Mouse (Mus musculus) ES-E14 (cell line): ENCODE measurements around the gene Ptpn1. TPM values are rescaled to one million over a fixed set of nuclear protein-coding genes. Genes with fewer than 3 reads are reported as not detected.

Experiments used
- DNase-seq: peaks from one replicate; pipeline ENCODE4 v3.0.0-alpha.2; 2013; ENCODE audit warnings: low read depth, low spot score
- H3K27ac ChIP-seq: 2 replicates; pipeline ENCODE4 v1.5.1; 2012; ENCODE audit warnings: low read depth, mild to moderate bottlenecking, low read length, moderate library complexity, mixed read lengths; ENCODE audit not compliant: poor library complexity, insufficient read depth, severe bottlenecking
- H3K36me3 ChIP-seq: 2 replicates; pipeline ENCODE4 v1.6.1; 2012; ENCODE audit warnings: mild to moderate bottlenecking, low read length, moderate library complexity, mixed read lengths; ENCODE audit not compliant: control insufficient read depth, poor library complexity, insufficient read depth, severe bottlenecking
- H3K4me1 ChIP-seq, 2 experiments: fragments of 150-350 bp in 1 of 2; sonication (generic) in 1 of 2; 2 replicates each; pipeline ENCODE4 v1.6.1; 2012; ENCODE audit warnings: low read length in 2 of 2, mild to moderate bottlenecking in 1 of 2, mixed read lengths in 1 of 2; ENCODE audit not compliant: control insufficient read depth in 2 of 2, insufficient read depth in 2 of 2, poor library complexity in 1 of 2
- H3K4me3 ChIP-seq, 2 experiments: fragments of 150-350 bp in 1 of 2; sonication (generic) in 1 of 2; 2 replicates each; pipeline ENCODE4 v1.5.1; 2012; ENCODE audit warnings: low read length in 2 of 2, low read depth in 1 of 2, mild to moderate bottlenecking in 1 of 2, mixed read lengths in 1 of 2; ENCODE audit not compliant: insufficient read depth in 1 of 2, poor library complexity in 1 of 2, severe bottlenecking in 1 of 2
- H3K9ac ChIP-seq: 2 replicates; pipeline ENCODE4 v1.6.1; 2012; ENCODE audit warnings: low read depth, mild to moderate bottlenecking, low read length, mixed read lengths; ENCODE audit not compliant: poor library complexity, insufficient read depth, severe bottlenecking
- H3K9me3 ChIP-seq: fragments of 150-350 bp; sonication (generic); 2 replicates; pipeline ENCODE4 v1.6.1; 2012; ENCODE audit warnings: low read depth, mild to moderate bottlenecking, low read length; ENCODE audit not compliant: control insufficient read depth, insufficient read depth
- CHD2 ChIP-seq: IDR thresholded peaks from 2 replicates; pipeline ENCODE4 v1.6.1; 2014; ENCODE audit warnings: mild to moderate bottlenecking, low read depth, low read length, inconsistent platforms
- HCFC1 ChIP-seq: IDR thresholded peaks from 2 replicates; pipeline ENCODE4 v1.6.1; 2012; ENCODE audit warnings: low read length, inconsistent platforms, borderline replicate concordance; ENCODE audit not compliant: insufficient read depth
- MAFK ChIP-seq: IDR thresholded peaks from 2 replicates; pipeline ENCODE4 v1.6.1; 2014; ENCODE audit warnings: mild to moderate bottlenecking, low read depth, low read length, inconsistent platforms; ENCODE audit not compliant: insufficient read depth
- ZC3H11A ChIP-seq: IDR thresholded peaks from 2 replicates; pipeline ENCODE4 v1.6.1; 2012; ENCODE audit warnings: low read depth, mild to moderate bottlenecking, inconsistent platforms, low read length, borderline replicate concordance
- ZNF384 ChIP-seq: IDR thresholded peaks from 2 replicates; pipeline ENCODE4 v1.6.1; 2012; ENCODE audit warnings: low read depth, low read length, inconsistent platforms
- in situ Hi-C, 2 experiments: fragments of 600-800 bp; cut with MboI; formaldehyde crosslinking; loops; one replicate each; pipeline ENCODE4 v1.15.1; 2025; ENCODE audit warnings: low sequenced_read_pairs in 2 of 2, inconsistent platforms in 1 of 2; ENCODE audit not compliant: unreplicated experiment in 2 of 2
- total RNA-seq: library from RNA; depleted of rRNA; stranded (reverse); fragments of 300-350 nt; gene quantifications from 2 replicates; pipeline ENCODE4 v1.2.3, GENCODE M21; 2012

Ptpn1 gene
- total RNA-seq, 1 experiment: 39.9 TPM

DNA sequence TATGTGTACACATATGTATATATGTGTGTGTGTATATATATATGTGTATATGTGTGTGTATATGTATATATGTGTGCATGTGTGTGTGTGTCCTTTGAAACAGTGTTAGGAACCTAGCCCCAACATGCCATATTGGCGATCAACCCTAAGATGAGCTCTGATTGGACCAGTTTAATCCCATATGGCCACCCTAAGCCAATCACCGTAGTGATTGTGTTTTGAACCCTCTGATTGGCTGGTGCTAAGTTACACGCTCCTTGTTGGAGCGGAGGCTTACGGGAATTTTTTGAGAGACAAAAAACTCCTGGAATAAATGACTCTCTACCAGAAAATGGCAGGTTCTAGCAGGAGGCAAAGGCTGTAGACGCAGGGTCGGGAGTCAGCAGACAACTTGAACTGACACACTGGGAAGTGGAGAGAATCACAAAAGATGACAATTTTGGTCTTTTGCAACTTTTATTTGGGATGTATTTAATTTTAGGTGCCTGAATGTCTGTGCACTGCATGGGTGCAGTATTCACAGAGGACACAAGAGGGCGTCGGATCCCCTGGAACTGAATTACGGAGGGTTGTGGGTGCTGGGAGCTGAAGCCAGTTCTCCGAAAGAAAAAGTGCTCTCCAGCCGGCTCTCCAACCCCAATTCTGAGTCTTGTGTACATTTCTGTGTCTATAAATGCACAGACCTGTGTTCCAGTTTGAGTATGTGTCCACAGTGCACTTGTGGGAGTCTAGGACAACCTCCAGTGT is 27.1 kb upstream of the Ptpn1 start:
- in situ Hi-C loops: no loop called here
- no peaks in the 10 kb centered on the region for H3K36me3 ChIP-seq
- H3K4me3 ChIP-seq: no peak overlapping the region
- DNase-seq: peak; percentile 46
- no peak overlapping the region; the same call in 1 of the 2 replicates for H3K27ac ChIP-seq
- peaks cover 0 to 4% of the 10 kb centered on the region in 2 experiments; a peak in 1 of 4 replicates for H3K4me1 ChIP-seq
- no peak overlapping the region for H3K9ac ChIP-seq
- TF ChIP-seq ZC3H11A (peak; percentile 26; the same call in 1 of the 2 replicates), CHD2 (no peak)
- H3K9me3 ChIP-seq: no peaks in the 10 kb centered on the region

DNA sequence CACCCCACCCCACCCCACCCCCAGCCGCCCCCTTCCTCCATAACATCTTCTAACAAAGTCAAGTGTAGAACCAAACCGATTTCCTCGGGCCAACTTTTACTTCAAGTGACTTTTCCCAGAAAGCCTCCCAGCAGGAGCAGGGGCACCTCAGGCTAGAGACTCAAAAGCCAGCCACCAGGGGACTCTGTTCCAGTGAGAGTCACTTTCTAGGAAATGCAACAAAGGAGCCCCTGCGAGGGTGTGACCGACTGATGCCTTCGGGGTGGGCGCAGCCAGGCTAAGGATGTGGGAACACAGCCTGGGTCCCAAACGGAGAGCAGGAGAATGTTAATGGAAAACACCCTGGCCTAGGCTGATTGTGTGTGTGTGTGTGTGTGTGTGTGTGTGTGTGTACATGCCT is 26.3 kb upstream of the Ptpn1 start:
- H3K4me3 ChIP-seq: no peak overlapping the region
- no peak overlapping the region for H3K9ac ChIP-seq
- H3K9me3 ChIP-seq: no peaks in the 10 kb centered on the region
- H3K36me3 ChIP-seq: no peaks in the 10 kb centered on the region
- TF ChIP-seq MAFK: no peak
- no peak for TF ChIP-seq CHD2
- TF ChIP-seq ZC3H11A: no peak
- TF ChIP-seq HCFC1: no peak
- TF ChIP-seq ZNF384: no peak
- no peak overlapping the region; the same call in 1 of the 2 replicates for H3K27ac ChIP-seq
- in situ Hi-C loops: no loop called here
- H3K4me1 ChIP-seq: 0 out of 4 replicates have a peak, but pooled peaks cover 0 to 2% of the 10 kb centered on the region in 2 experiments
- peak; percentile 60 for DNase-seq

DNA sequence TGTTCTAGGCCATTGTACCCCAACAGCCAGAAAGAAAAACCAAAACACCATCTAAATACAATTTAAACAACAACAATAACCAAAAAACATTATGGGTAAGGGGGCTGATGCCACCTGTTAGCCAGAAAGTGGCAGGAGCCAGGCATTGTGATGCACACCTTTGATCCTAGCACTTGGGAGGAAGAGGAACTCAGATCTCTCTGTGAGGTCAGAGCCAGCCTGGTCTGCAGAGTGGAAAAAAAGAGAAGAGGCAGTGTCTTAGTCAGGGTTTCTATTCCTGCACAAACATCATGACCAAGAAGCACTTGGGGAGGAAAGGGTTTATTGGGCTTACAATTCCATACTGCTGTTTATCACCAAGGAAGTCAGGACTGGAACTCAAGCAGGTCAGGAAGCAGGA is 25.1 kb upstream of the Ptpn1 start:
- H3K9ac ChIP-seq: no peak overlapping the region
- in situ Hi-C loops: no loop called here
- no peak overlapping the region for H3K4me3 ChIP-seq
- H3K9me3 ChIP-seq: no peaks in the 10 kb centered on the region
- TF ChIP-seq ZC3H11A: no peak
- no peak for TF ChIP-seq HCFC1
- H3K27ac ChIP-seq: no peak overlapping the region
- no peak for DNase-seq
- 0 out of 4 replicates have a peak, but pooled peaks cover 0 to 2% of the 10 kb centered on the region in 2 experiments for H3K4me1 ChIP-seq
- H3K36me3 ChIP-seq: no peaks in the 10 kb centered on the region

DNA sequence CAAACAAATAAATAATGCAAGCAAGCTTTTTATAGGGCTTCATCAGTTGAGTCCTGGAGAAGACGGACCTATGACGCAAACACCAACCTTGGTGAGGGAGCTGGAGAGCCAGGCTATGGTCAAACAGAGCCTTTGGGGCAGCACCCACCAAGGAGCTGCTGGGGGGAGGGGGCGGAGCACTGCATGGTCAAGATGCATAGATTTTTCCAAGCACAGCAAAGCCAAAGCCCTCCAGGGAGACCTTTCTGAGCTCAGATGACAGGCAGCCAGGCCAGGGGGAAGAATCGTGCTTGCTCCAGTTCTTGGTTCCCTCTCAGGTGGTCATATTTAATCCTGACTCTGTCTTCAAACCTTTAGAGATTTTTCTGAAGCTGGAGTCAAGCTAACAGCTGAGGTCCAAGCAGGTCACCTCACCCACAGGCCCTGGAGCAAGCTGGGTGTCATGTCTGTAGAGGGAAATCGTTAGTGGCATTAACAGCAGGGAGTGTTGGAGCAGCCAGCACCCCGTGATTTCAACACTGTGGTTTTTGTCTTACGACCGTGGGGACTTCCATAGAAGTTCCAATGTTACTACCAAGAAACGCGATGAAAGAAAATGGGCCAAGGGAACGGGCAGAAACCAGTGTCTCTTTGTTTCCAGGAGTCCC is 22.2 kb upstream of the Ptpn1 start:
- H3K4me3 ChIP-seq: no peak overlapping the region
- H3K36me3 ChIP-seq: no peaks in the 10 kb centered on the region
- no peaks in the 10 kb centered on the region for H3K9me3 ChIP-seq
- in situ Hi-C loops: no loop called here
- 0 out of 4 replicates have a peak, but pooled peaks cover 0 to 2% of the 10 kb centered on the region in 2 experiments for H3K4me1 ChIP-seq
- H3K9ac ChIP-seq: no peak overlapping the region
- no peak for DNase-seq
- TF ChIP-seq CHD2: no peak
- no peak overlapping the region for H3K27ac ChIP-seq

DNA sequence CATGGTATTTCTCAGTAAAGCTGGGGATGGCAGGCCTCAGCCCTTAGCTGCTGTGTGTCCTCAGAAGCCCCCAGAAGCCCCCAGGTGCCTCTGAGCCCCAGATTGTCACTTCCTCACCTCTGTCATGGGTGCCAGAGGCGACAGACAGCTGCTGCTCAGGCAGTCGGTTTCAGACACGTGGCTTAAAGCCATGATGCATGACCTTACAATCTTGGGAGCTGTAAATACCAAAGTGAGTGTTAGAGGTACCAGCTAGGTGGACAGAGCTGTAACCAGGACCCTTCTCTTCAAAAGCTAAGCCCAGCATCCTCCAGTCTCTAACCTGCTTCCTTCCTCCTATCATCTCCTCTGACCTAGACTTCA is 21.7 kb upstream of the Ptpn1 start:
- Histone ChIP-seq H3K9ac (no peak overlapping the region), H3K4me3 (no peak overlapping the region), H3K9me3 (no peaks in the 10 kb centered on the region), H3K27ac (no peak overlapping the region), H3K36me3 (no peaks in the 10 kb centered on the region), H3K4me1 (0 out of 4 replicates have a peak, but pooled peaks cover 0 to 2% of the 10 kb centered on the region in 2 experiments)
- in situ Hi-C loops: no loop called here
- no peak for TF ChIP-seq ZC3H11A
- TF ChIP-seq ZNF384: no peak
- TF ChIP-seq CHD2: no peak
- TF ChIP-seq MAFK: no peak
- TF ChIP-seq HCFC1: no peak
- no peak for DNase-seq
